Mouse (Mus musculus): ENCODE measurements around the gene Neurl3.
A peak's percentile ranks its signal among the peaks of the same experiment; 100 is the strongest.

Neurl3 gene

DNA sequence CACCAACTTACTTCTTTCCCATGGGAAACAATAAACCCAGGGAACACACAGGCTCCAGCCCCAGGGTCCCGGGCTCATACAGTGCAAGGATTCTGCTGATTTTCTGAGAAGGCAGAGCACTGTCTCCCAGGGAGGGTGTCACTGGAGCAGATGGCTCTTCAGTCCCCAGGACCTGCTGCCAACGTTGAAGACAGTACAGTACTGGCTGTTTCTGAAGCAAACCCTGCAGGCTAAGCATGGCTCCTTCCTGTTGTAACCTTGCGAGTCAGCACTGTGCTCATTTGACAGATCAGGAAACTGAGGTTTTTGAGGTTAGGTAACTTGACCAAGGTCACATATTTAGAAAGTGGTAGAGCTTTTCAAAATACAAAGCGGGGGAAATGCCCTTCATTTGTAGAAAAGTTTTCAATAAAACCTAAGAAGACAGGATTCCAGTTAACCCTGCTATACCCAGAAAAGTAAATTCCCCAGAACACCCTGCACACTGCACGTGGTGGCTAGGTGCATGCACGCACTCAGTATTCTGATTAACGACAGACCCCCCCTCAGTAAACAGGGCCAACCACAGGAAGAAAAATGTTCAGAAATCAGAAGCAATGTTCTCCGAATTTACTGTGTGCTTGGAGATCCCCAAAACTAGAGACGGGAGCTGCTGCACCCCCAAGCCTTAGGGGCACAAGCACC lies 22.1 kb upstream of the Neurl3 start:
- DNase-seq: no peak

DNA sequence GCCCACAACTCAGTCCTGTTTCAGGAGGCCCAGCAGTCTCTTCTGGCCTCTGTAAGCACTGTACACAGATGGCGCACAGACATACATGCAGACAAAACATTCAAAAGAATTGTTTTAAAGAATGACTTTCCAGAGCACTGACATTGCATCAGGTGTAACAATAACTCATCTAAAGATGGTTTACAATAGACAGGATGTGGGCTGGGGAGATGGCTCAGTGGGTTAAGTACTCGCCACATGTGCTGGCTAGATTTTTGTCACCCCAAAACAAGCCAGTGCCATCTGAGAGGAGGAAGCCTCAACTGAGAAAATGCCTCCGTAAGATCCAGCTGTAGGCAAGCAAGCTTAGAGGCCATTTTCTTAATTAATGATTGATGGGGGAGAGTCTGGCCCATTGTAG lies 19.9 kb upstream of the Neurl3 start:
- no peak for DNase-seq

DNA sequence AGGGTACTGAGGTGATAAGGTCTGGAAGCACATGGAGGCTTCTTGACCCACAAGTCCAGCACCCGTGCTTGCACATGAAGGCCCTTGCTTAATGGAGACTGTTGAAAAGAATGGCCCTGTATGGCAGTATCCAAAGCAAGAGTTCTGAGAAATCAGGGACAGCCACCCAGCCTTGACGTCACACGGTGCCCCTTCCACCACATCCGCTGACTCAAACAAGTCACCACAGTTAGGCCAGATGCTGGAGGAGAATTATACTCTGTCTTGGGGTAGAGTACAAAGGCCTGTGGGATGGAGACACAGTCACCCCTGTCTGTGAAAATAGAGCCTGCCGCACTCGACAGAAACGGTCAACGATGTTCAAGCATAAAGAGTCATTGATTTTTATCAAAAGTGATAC lies 19.0 kb upstream of the Neurl3 start:
- no peak for DNase-seq

DNA sequence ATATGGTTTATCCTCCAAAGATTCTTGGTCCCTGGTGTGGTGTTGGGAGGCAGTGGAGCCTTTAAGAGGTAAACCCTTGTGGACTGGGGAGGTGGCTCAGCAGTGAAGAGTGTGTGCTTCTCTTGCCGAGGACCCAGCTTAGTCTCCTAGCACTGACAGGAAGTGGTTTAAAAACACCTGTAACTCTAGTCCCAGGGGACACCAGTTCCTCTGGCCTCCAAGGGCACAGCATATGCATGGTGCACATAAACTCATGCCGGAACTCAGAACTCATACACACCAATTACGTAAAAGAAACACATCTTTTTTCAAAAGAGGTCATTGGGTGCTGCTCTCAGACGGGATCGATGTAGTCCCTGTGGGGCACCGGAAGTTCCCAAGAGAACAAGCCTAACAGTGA lies 7.4 kb upstream of the Neurl3 start:
- no peak for DNase-seq

DNA sequence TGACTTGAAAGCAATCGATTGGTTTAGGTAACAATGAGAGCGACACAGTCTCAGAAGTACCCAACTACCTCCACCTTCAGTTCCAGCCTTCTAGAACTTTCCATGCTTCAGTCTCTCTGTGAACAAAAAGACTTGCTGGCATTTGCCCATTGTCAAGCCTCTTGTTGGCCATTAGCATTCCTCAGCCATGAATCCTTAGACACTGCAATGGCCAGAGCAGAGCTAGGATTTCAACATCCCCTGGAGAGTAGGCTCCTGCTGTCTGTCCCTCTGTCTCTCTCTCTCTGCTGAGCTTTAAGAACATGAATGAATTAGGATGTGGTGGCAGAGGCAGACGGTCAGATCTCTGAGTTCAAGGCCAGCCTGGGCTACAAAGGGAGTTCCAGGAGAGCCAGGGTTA lies 6.5 kb upstream of the Neurl3 start:
- no peak for DNase-seq

DNA sequence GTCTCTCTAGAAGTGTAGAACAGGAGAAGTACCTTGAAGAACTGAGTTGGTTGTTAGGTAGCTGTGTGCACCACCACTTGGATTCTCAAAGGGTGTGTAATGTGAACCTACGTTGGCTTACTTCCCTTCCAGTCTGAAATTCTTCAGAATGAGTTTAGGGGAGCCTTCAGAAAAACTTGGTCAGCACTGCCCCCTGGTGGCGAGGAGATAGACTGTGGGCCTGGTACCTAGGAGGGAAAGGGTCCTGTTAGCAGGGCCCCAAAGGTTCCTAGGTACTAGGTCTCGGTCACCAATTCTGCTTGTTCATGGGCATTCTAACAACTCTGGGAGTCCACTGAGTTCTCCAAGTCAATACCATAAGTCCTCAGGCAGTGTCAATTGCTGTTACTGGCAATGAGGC lies 4.7 kb upstream of the Neurl3 start:
- peak; percentile 61 to 85 for DNase-seq

DNA sequence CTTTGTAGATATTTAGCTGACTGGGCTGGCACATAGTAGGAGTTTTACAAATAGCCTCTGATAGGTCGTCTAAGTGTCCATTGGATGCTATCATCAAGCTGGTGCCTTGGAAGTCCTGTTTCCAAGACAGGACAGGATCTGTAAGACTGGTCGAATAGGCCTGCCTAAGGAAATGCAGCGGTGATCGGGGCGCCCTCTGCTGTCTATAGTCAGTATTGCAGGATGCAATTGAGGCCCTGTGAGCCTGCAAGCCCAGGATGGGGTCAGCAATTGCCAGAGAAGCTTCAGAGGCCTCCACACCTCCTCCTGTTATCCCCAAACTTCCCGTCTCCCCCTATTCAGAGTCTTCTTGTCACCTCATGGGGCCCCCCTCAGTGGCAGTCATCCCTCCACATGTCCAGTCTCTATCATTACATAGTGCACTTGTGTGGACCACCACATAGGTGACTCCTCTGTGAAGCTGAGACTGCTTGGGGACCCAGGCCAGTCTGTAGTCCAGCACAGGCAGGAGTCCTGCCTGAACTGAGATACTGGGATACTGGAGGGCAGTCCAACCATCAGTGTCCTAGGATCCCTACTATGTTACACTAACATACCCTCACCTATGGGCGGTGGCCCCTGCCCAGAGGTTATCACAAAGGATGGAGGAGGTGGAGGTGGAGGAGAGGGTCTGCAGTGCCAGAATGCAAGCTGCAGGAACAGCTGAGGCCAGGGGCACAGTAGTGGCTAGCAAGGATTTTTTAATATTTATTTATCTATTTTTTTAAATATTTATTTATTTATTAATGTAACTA lies 3.0 kb upstream of the Neurl3 start:
- DNase-seq: peak; percentile 68 to 87

DNA sequence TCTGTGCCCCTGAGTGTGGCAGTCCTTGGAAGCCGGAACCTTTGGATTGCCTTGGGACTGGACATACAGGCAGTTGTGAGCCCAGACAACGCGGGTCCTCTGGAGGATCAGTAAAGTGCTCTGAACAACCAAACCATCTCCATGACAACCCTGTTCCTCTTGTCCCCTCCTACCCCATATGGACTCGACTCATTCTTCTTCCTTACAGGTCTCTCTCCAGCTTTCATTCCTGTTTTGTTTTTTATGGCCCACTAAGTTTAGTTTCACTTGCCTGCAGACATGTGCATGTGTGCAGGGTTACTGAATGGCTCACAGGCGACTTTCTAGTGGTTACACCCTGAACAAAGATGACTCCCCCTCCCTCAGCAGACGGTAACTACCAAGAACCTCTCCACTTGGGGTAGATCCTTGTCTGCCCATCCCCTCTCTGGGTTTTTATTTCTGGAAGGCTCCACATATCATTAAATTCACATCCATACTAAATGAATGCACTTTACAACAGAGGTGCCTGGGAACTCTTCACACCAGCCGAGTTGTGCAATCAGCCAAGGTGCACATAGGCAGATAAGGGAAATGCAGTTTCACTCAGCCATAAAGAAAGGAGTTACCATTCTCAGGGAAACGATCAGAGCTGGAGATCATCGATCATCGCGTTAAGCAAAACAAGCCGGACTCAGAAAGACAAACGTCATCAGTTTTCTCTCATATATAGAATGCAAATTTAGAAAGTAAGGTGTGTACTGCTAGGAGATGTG lies 1.3 kb upstream of the Neurl3 start:
- no peak for DNase-seq

DNA sequence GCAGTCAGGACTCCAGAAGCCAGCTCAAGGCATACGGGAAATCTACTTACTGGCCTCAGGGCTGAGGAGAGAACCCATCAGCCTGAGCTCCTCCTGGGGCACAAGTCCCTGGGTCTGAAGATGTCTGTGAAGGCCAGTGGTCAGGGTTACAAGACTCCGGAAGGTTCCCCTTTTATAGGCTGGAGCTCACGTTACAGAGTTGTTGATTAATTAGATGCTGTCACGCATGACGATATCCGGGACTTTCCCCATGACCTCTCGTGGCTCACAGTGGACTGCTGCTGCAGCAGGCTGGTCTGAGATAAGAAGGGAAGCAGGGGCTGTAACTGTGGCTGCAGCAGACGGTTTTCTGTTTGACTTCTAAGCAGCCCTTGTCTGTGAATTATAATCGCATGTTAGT lies 1.2 kb downstream of the Neurl3 start:
- peak; percentile 78 to 79 for DNase-seq

DNA sequence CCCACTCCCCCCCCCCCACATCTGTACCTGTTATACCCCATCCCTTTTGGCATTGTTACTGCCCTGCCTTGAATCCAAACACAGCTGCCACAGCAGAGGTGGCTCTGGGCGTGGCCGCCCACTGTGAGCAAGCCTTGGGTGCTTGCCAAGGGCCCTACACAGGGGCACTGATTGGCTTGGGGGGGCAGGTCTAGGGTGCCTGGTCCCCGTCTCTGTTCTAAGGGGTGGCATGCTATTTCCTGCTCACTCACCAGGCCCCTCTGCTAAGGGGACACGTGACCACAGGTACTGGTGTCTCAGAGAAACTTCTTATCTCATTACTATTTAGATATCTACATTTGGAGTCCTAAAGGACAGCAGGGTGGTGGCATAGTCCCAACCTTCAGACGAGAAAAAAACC lies 1.9 kb downstream of the Neurl3 start:
- peak in 1 of 2 experiments; percentile 41 for DNase-seq

DNA sequence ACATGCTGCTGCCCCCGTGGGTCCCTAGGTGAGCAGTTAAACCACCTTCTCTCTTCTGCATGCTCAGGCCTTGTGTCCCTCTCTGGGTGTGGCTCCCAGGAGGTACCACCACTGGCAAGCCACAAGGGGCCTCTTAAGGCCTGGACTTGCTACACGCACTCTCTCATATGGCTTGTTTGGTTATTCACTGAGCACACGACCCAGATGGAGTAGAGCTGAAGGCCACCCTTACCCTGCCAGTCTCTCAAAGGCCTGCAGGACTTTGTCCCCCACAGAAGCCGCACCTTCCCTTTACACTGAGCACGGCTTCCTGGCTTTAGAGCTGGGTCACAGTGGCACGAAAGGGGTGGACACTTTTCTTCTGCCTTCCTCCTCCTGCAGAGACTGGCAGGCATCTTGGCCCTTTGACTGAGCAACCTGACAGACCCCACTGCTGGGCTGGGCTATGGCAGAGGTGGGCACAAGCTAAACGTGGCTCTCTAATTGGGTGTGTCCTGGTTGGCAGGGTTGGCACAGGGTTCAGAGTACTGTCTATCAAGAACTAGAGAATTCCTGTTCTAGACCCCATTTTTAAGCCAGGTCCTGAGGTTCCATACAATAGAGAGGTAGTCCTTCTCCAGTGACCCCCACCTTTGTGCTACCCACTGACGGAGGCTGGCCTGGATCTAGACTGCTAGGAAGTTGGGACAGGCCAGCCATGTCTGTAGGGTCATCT lies 2.8 kb downstream of the Neurl3 start:
- no peak for DNase-seq

DNA sequence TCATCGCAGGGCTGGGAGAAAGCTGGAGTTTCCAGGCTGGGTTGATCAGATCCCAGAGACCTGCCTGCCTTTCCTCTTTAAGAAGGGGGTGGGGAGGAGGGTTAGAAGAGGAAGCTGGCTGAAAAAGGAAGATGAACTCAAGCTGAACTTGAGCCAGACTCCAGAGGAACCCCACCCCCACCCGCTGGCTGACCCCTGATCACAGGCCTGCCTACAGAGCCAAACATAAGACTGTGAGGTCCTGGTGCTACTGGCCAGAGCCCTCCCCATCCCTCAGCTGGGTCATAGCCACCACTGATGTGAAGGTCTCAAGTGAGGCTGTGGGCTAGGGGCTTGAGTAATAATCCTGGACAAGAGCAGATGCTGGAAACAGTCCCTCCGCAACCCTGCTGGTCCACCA lies 3.8 kb downstream of the Neurl3 start:
- peak in 1 of 2 experiments; percentile 49 for DNase-seq

DNA sequence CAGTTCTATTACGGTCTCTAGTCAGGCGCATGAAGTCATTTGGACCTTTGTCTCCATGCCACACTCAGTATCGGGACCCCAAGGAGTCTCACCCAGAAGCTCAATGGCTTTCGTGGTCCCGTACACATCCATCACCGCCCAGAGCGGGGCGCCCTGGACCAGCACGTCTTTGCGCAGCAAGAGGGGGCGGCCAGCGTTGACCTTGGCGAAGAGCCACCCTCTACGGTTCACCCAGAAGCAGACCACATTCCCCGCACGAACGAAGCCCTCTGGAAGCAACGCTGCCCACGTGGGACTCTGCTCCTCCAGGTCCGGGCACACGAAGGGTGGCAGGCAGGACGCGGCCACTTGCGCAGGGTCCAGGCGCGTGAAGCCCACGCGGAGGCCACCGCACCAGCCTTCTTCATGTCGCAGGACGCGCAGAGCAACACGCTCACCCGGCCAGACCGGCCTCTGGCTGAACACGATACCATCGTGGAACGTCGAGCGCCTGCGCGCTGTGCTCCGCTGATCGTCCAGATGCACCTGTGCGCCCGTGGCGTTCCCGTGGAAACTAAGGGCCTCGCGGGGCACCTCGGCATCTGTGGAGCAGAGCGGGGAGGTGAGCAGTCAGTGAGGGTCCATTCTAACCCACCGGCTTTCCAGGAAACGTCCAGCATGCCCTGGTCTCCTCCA lies 5.2 kb downstream of the Neurl3 start:
- DNase-seq: no peak

DNA sequence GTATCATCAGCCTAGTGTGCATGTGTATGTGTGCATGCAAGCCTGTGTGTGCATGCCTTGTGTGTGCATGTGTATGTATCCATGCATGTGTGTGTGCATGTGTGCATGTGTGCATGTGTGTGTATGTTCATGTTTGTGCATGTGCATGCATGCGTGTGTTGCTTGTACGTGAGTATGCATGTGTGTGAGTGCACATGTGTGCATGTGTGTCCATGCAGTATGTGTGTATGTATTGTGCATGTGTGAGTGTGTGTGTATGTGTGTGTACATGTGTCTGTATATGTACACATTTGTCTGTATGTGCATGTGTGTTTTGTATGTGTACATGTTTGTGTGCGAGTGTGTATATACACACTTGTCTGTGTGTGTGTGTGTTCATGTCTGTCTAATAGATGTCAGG lies 6.9 kb downstream of the Neurl3 start:
- no peak for DNase-seq

DNA sequence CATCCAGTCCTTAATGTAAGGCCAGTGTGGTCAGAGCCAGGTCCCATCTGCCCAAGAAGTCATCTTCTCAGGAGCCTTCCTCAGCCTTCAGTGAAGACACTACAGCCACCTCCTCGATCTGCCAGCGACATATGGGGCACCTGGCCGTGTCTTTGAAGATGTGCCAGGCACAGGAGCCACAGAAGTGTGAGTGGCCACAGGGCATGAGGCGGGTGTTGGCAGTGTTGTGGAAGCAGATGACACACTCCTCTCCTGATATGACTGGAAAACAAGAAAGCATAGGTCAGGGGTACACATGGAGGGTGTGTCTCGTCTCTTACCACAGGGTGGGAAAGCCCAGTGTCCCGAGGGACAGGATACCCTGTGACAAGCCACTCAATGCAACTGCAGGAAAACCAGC lies 8.2 kb downstream of the Neurl3 start:
- DNase-seq: no peak

DNA sequence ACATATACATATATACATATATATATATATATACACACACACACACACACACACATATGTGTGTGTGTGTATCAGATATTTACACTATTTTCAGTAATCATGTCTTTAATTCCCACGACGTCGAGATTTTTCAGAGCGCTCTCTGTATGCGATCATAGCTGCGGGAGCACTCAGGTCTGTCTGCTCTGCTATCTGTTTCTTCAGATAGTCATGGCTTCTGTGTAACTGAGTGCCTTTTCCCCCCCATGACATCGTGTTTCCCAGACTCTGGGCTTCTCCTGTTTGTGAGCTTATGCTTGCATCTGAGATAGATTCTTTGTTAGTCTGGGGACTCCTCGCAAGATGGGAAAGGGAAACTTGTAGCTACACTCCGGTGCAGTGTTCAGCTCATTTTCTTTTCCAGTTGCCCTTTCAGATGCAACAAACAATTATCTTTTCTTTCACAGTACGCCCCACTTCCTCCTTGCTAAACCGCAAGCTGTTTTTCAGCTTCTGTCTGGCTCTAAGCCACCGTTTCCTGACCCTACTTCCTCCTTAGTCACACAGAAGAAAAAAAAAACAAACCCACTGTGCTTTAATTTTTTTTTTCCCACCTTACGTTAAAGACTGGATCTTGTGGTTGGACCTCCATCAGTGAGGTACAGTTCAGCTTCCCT lies 10.5 kb downstream of the Neurl3 start:
- peak; percentile 68 for DNase-seq

DNA sequence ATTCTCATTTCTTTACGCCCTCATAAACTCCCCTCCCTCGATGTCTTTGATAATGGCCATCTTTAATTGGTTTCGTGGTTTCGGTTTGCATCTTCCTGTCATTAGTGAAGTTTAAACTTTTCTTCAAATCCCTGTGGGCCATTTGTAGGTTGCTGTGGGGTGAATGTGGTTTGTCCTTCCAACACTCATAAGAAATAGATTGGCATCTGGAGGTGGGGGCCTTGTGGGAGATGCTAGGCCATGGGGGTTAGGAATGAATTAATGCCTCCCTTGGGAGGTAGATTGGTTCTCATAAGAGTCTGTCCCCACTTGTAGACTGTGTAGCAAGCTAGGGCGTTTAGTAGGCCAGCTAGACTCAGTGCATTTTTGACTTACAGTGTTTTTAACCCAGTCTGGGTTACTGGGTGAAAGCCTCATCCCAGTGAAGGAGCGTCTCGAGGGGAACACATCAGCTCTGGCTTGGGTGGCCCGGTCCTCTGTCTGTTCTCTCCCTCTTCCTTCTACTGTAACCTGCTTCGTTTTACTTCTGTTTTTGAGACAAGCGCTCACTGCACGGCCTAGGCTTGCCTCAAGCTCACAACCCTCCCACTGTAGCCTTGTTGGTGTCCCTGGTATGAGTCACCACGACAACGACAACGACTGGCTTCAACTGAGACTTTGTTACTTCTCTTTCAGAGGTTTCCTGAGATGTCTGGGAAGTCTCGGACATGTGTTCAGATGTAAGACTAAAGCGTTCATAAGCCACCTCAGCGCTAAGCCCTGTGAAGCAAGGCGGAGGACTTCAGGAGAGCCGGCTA lies 12.6 kb downstream of the Neurl3 start:
- no peak for DNase-seq

DNA sequence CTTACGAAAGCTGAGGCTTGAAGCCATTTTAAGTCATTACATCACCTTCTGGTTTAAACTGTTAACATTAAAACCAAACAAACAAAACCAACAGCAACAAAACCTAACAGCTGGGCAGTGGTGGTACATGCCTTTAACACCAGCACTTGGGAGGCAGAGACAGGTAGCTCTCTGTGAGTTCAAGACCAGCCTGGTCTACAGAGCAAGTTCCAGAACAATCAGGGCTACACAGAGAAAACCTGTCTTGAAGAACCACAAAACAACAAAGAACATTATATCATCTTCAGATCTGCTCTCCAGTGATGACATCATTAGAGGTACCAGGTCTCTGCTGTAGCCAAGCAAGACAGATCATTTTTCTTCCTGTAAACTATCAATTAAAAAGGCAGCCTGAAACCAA lies 14.1 kb downstream of the Neurl3 start:
- no peak for DNase-seq

DNA sequence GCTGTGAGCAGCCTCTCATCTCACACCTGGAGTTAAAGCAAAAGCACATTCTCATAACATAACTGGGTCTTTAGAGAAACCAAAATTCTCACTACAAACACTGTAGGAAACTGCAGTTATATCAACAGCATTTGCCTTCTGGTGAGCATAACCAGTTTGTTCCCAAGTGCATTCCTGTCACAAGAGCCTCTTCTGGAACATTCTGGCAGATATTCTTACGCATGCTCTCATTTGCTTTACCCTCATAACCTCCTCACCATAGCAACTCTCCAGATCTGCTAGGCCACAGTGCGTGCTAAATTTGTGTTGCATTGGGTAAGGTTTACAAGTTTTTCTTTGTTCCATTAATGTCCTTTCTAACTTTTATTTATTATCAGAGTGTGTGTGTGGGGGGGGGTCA lies 15.2 kb downstream of the Neurl3 start:
- DNase-seq: no peak

DNA sequence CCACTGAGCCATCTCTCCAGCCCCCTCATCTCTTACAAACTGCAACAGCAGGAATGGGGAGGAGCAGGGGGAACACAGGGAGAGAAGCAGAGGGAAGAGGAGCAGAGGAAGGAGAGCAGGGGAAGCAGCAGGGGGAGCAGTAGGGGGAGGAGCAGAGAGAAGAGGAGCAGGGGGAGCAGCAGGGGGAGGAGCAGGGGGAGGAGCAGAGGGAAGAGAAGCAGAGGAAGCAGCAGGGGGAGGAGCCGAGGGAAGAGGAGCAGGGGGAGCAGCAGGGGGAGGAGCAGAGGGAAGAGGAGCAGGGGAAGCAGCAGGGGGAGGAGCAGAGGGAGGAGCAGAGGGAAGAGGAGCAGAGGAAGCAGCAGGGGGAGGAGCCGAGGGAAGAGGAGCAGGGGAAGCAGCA lies 15.8 kb downstream of the Neurl3 start:
- no peak for DNase-seq

DNA sequence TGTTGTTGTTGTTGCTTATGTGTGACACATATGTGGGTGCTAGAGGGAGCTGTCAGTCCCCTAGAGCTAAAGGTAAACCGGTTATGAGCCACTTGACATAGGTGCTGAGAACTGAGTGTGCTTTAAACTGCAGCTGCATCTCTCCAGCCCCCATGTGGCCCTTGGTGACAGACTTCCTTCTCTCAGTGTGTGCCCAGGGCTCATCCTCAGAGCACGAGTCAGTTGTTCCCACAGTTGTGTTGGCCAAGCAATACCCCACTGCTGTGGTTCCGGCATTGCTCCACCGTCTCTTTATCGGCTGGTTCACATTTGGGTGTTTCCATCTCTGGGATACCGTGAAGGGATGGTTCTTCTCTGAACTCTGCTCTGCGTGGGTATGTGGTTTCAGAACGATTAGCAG lies 17.2 kb downstream of the Neurl3 start:
- no peak for DNase-seq

Data from kidney, adult 8-10 months (tissue).